Mouse (Mus musculus) skeletal muscle tissue, postnatal 0 days (tissue): ENCODE data around the gene Map7d3. TPM values are rescaled to one million over a fixed set of nuclear protein-coding genes. Genes with fewer than 3 reads are reported as not detected.

Experiments used
- polyA plus RNA-seq: library from polyadenylated mRNA; unstranded; fragments of >200 nt; fragmentation: Nextera tagmentation; extraction: Ambion mirVana; gene quantifications from 2 replicates; pipeline ENCODE4 v1.2.1, GENCODE M21; 2015

Gene Map7d3
- 4.3 and 4.5 TPM in 2 replicates for polyA plus RNA-seq

DNA sequence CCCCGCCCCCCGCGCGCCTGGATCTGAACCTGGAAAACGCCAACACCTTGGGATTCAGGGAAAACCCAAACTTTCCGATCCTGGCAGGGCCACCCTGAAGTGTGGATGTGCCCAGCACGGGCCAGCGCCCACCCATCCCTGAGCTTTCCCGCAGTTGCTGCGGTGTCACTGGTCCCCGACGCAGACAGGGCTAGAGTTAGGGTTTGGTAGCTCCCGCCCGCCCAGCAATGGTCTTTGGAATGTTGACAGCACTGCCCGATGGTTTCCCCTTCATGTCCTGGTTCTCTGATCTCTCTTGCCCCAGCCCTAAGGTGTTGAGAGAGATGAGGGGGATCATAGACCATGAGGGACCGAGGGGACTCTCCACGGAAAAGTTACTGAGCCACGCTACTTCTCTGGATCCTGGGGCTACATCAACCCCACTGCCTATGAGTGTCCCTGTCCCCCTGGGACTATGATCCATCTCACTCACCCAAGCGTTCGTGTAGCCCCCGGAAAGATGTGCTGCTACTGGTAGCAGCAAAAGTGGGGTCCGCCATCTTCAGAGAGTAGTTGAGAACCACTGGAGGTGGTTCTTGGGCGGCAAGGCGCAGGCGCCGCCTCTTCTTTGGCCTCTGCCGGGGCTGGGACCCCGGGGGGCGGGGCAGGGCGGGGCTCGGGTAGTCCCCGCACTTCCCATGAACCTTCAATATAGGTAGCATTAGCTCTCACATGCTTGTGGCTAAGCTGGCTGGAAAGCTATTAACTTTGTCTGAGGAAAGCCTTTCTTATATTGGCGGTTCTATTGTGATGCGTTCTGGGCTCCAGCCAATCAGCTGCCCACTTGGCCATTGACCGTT lies at the start of gene Map7d3:
Gene Map7d3, minus strand, starts transcription at position 562 of the 839 bp plus-strand sequence.

DNA sequence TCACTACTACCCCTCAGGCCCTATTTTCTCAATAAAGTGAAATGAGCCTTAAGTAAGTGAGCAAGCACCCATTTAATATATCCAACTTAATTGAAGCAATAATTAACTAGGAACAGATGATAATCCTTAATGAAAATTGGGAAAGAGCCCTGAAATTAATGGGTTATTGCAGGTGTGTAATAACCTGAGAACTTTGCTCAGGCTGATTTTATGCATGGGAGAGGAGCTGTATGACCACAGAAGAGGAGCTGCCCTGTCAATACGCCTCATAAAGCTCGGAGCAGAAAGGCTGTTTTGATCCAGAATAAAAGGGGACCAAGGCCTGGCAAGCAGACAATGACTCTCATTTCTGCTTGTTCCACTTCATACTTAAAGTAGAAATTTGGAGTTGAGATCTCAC lies 47.7 kb upstream of the Map7d3 start, which contains the start of gene Adgrg4:
Gene Adgrg4, plus strand, starts transcription at position 301 of the 400 bp plus-strand sequence.

Other genes with a start within 250 kb of the Map7d3 start
- gene Mmgt1, start 224.3 kb downstream of the Map7d3 start, polyA plus RNA-seq, result 11.1 and 11.2 TPM in 2 replicates
- gene Slc9a6, start 212.6 kb downstream of the Map7d3 start, polyA plus RNA-seq, result 7.4 and 8.2 TPM in 2 replicates
- gene Fhl1, start 90.5 kb downstream of the Map7d3 start, polyA plus RNA-seq, result 2,770 and 3,254 TPM in 2 replicates
- gene Adgrg4, start 47.8 kb upstream of the Map7d3 start, polyA plus RNA-seq, result not detected in 2 replicates
- gene Brs3, start 220.7 kb upstream of the Map7d3 start, polyA plus RNA-seq, result not detected in 2 replicates
- gene Htatsf1, start 231.3 kb upstream of the Map7d3 start, polyA plus RNA-seq, result 67.0 and 68.4 TPM in 2 replicates